Mouse (Mus musculus): ENCODE results near the gene Aqp11. TPM values are rescaled to one million over a fixed set of nuclear protein-coding genes. Genes with fewer than 3 reads are reported as not detected.

The Aqp11 gene
- 4.5 and 5.8 TPM in 2 replicates for polyA plus RNA-seq (2012; rRNA removed)

GRCm38 (mm10) chr7:97737638-97738456 is at the start of gene Aqp11:
Gene Aqp11 (minus strand): TSS chr7:97738289.

DNA sequence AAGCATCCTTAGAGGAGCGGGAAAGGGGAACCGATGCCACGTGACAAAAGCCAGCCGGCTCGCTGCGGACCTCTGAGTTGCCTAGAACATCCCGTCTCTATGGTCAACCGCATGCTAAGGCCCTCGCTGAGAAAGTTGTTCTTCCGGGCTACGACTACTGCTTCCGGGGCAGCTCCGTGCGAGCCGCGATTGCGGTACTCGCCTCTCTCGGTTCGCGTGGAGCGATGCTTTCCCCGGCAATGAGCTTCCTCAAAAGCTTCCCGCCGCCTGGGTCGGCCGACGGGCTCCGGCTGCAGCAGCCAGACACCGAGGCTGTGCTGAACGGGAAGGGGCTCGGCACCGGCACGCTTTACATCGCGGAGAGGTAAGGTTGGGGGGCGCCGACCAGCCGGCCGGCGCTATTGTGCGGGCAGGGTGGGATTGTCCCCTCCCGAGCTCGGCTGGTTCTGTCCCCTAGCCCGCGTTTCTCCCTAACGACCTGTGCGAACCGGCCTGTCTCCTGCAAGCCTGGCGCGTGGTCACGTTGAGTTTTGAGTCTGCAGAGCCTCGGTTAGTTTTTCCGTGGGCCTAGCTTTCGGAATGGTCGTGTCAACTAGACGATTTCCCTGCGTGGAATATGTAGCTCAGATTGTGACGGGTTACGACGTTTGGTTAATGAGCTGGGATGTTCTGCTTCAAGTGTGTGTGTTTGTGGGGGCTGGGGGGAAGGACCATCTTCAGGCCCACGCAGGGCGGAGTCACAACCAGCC is 41.4 kb downstream of the Aqp11 start, which contains the start of gene Clns1a:
TSS of gene Clns1a (plus strand) at position 129 of the 749 bp plus-strand sequence.

Other genes with a start within 250 kb of the Aqp11 start
- 3.5 TPM in 2 replicates for gene Aamdc, start 158.8 kb downstream of the Aqp11 start, polyA plus RNA-seq (2012; rRNA removed)
- gene Rsf1, start 158.4 kb downstream of the Aqp11 start, polyA plus RNA-seq (2012; rRNA removed): 0.17 and 0.29 TPM in 2 replicates
- 11.2 and 13.3 TPM in 2 replicates for gene Clns1a, start 41.7 kb downstream of the Aqp11 start, polyA plus RNA-seq (2012; rRNA removed)
- gene Pak1, start 50.3 kb upstream of the Aqp11 start, polyA plus RNA-seq (2012; rRNA removed): 10.5 and 14.2 TPM in 2 replicates
- not detected in 2 replicates for gene Gdpd4, start 181.7 kb upstream of the Aqp11 start, polyA plus RNA-seq (2012; rRNA removed)